Mouse (Mus musculus) mammary gland, adult 2 months (tissue): ENCODE results near the gene Cyp2a12. TPM values are rescaled to one million over a fixed set of nuclear protein-coding genes. Genes with fewer than 3 reads are reported as not detected.

Source experiments
- polyA plus RNA-seq: library from polyadenylated mRNA; depleted of rRNA; stranded (reverse); fragments of >200 nt; gene quantifications from 2 replicates; pipeline ENCODE4 v1.2.3, GENCODE M21; 2012; ENCODE audit warnings: low replicate concordance; rRNA removed

The Cyp2a12 gene
- polyA plus RNA-seq: 1.7 TPM in 1 of 2 replicates, not detected in the other

DNA sequence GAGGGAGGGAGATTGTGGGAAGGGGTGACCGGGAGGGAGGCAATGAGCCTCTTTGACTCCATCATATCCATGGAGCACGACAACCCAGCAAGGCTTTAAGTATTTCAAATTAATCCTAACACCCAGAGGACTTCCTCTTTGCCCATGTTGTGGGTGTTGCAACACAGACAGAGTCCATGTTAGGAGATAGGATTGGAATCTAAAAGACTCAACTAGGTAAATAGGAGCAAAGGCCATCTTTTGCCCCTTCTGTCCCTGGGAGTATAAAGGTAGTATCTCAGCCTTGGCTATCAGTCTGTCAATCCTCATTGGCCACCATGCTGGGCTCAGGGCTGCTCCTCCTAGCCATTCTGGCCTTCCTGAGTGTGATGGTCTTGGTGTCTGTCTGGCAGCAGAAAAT lies at the start of gene Cyp2a12:
Gene Cyp2a12, plus strand, starts transcription at position 293 of the 400 bp plus-strand sequence.

Other genes with a start within 250 kb of the Cyp2a12 start
- 6.1 TPM in 1 of 2 replicates, not detected in the other for gene Cyp2g1, start 220.2 kb upstream of the Cyp2a12 start, polyA plus RNA-seq
- 0.10 and 2.1 TPM in 2 replicates for gene Cyp2a5, start 193.8 kb upstream of the Cyp2a12 start, polyA plus RNA-seq
- gene Cyp2a22, start 89.7 kb upstream of the Cyp2a12 start, polyA plus RNA-seq: not detected in 2 replicates
- 46.7 and 54.5 TPM in 2 replicates for gene Cyp2f2, start 90.8 kb downstream of the Cyp2a12 start, polyA plus RNA-seq
- not detected in 2 replicates for gene Cyp2t4, start 124.6 kb downstream of the Cyp2a12 start, polyA plus RNA-seq
- gene Egln2, start 137.7 kb downstream of the Cyp2a12 start, polyA plus RNA-seq: 91.0 and 122 TPM in 2 replicates
- 61.9 and 99.4 TPM in 2 replicates for gene Rab4b, start 149.8 kb downstream of the Cyp2a12 start, polyA plus RNA-seq
- 0.24 TPM in 1 of 2 replicates, not detected in the other for gene Gm21983, start 152.0 kb downstream of the Cyp2a12 start, polyA plus RNA-seq
- 6.7 and 7.7 TPM in 2 replicates for gene Mia, start 152.1 kb downstream of the Cyp2a12 start, polyA plus RNA-seq
- gene BC024978, start 166.7 kb downstream of the Cyp2a12 start, polyA plus RNA-seq: 12.6 and 18.8 TPM in 2 replicates
- 137 and 208 TPM in 2 replicates for gene Snrpa, start 167.2 kb downstream of the Cyp2a12 start, polyA plus RNA-seq
- gene Itpkc, start 199.6 kb downstream of the Cyp2a12 start, polyA plus RNA-seq: 10.9 and 11.3 TPM in 2 replicates
- 54.2 and 84.1 TPM in 2 replicates for gene Coq8b, start 203.9 kb downstream of the Cyp2a12 start, polyA plus RNA-seq
- 34.2 and 70.1 TPM in 2 replicates for gene Numbl, start 229.4 kb downstream of the Cyp2a12 start, polyA plus RNA-seq